Mouse (Mus musculus): Measurements from ENCODE around the gene Exo5. TPM values are rescaled to one million over a fixed set of nuclear protein-coding genes. Genes with fewer than 3 reads are reported as not detected.
A peak's percentile ranks its signal among the peaks of the same experiment; 100 is the strongest.

Exo5 gene
- polyA plus RNA-seq, 1 experiment: 4.5 TPM

- Histone ChIP-seq H3K27ac (ENCODE audit: insufficient read depth, low read length) (peak overlapping the region; percentile 43; the same call in 1 of the 2 replicates), H3K4me1 (ENCODE audit: control insufficient read depth, insufficient read depth, insufficient read length) (peaks cover 13% of the 10 kb centered on the region), H3K27me3 (ENCODE audit: control insufficient read depth, insufficient read depth, low read length) (no peaks in the 10 kb centered on the region), H3K4me3 (ENCODE audit: extremely low read depth, insufficient read depth, insufficient read length) (no peak overlapping the region), H3K36me3 (ENCODE audit: control insufficient read depth, insufficient read depth, low read length) (no peaks in the 10 kb centered on the region)
- DNase-seq (ENCODE audit: low read depth in 1 of 2, low spot score in 2 of 2): no peak
- 63% methylated on average over 4 of the region's 4 CpGs for WGBS
- TF ChIP-seq CTCF (IDR thresholded peaks at IDR 0.05; ENCODE audit: extremely low read depth, insufficient read depth, insufficient read length, insufficient replicate concordance) (no peak), POLR2A (IDR thresholded peaks at IDR 0.05; ENCODE audit: low read depth, low read length) (no peak)
Measured at GRCm38 (mm10) chr4:120953038-120953437, 28.2 kb upstream of the Exo5 start.

- DNase-seq (ENCODE audit: low read depth in 1 of 2, low spot score in 2 of 2): no peak
- peak overlapping the region; percentile 98 for H3K27ac ChIP-seq (ENCODE audit: insufficient read depth, low read length)
- 12% methylated on average over 6 of the region's 6 CpGs for WGBS
- no peak for TF ChIP-seq POLR2A (IDR thresholded peaks at IDR 0.05; ENCODE audit: low read depth, low read length)
- TF ChIP-seq CTCF (IDR thresholded peaks at IDR 0.05; ENCODE audit: extremely low read depth, insufficient read depth, insufficient read length, insufficient replicate concordance): no peak
- H3K36me3 ChIP-seq (ENCODE audit: control insufficient read depth, insufficient read depth, low read length): peaks cover under 1% of the 10 kb centered on the region; the same call in 1 of the 2 replicates
- no peaks in the 10 kb centered on the region for H3K27me3 ChIP-seq (ENCODE audit: control insufficient read depth, insufficient read depth, low read length)
- H3K4me1 ChIP-seq (ENCODE audit: control insufficient read depth, insufficient read depth, insufficient read length): peaks cover 13% of the 10 kb centered on the region
- H3K4me3 ChIP-seq (ENCODE audit: extremely low read depth, insufficient read depth, insufficient read length): peak overlapping the region; percentile 79; the same call in 1 of the 2 replicates
Measured at GRCm38 (mm10) chr4:120952163-120952562, 27.3 kb upstream of the Exo5 start.

DNA sequence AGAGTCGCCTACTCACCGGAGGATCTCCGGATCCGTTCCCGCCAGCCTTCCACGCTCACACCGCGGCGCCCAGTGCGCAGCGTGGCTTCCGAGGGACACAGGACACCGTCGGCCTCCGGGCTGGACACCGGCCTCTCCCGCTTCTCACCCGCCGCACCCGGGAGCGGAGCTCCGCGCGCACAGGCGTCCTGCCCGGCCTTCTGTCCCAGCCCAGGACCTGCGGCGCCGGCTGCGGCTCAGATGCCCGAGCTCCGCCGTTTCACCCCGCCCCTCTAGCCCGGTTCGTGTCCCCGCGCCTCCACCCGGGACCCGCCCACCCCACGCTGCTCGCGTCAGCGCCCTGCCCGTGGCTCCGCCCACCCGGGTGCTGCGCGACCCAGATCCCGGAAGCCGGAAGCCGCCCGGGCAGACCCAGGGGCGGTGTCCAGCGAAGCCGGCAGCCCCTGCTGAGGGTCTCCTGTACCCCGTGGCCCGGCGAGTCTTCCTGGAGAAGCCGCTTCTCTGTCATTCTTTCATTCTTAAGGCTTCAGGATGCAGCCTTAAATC is 26.7 kb upstream of the Exo5 start, which contains the start of gene Zfp69:
Gene Zfp69, minus strand, starts transcription at position 272 of the 546 bp plus-strand sequence.
- H3K27ac ChIP-seq (ENCODE audit: insufficient read depth, low read length): peak within 1 kb of the TSS; percentile 98
- DNase-seq (ENCODE audit: low read depth in 1 of 2, low spot score in 2 of 2): peak; percentile 79 to 91
- H3K27me3 ChIP-seq (ENCODE audit: control insufficient read depth, insufficient read depth, low read length): no peaks in the 10 kb centered on the region
- peaks cover 2% of the 10 kb centered on the region; the same call in 1 of the 2 replicates for H3K36me3 ChIP-seq (ENCODE audit: control insufficient read depth, insufficient read depth, low read length)
- peaks cover 13% of the 10 kb centered on the region for H3K4me1 ChIP-seq (ENCODE audit: control insufficient read depth, insufficient read depth, insufficient read length)
- TF ChIP-seq CTCF (IDR thresholded peaks at IDR 0.05; ENCODE audit: extremely low read depth, insufficient read depth, insufficient read length, insufficient replicate concordance) (no peak), POLR2A (IDR thresholded peaks at IDR 0.05; ENCODE audit: low read depth, low read length) (peak; percentile 95)
- peak within 1 kb of the TSS; percentile 82 for H3K4me3 ChIP-seq (ENCODE audit: extremely low read depth, insufficient read depth, insufficient read length)
- WGBS: under 1% methylated on average over 58 of the region's 60 CpGs

GRCm38 (mm10) chr4:120950763-120951427 is 26.1 kb upstream of the Exo5 start:
- Histone ChIP-seq H3K4me1 (ENCODE audit: control insufficient read depth, insufficient read depth, insufficient read length) (peaks cover 13% of the 10 kb centered on the region), H3K4me3 (ENCODE audit: extremely low read depth, insufficient read depth, insufficient read length) (peak overlapping the region; percentile 82), H3K36me3 (ENCODE audit: control insufficient read depth, insufficient read depth, low read length) (peaks cover 2% of the 10 kb centered on the region; the same call in 1 of the 2 replicates), H3K27ac (ENCODE audit: insufficient read depth, low read length) (peak overlapping the region; percentile 56; the same call in 1 of the 2 replicates), H3K27me3 (ENCODE audit: control insufficient read depth, insufficient read depth, low read length) (no peaks in the 10 kb centered on the region)
- no peak for DNase-seq (ENCODE audit: low read depth in 1 of 2, low spot score in 2 of 2)
- TF ChIP-seq CTCF (IDR thresholded peaks at IDR 0.05; ENCODE audit: extremely low read depth, insufficient read depth, insufficient read length, insufficient replicate concordance) (no peak), POLR2A (IDR thresholded peaks at IDR 0.05; ENCODE audit: low read depth, low read length) (no peak)
- WGBS: 5% methylated on average over 20 of the region's 20 CpGs

DNA sequence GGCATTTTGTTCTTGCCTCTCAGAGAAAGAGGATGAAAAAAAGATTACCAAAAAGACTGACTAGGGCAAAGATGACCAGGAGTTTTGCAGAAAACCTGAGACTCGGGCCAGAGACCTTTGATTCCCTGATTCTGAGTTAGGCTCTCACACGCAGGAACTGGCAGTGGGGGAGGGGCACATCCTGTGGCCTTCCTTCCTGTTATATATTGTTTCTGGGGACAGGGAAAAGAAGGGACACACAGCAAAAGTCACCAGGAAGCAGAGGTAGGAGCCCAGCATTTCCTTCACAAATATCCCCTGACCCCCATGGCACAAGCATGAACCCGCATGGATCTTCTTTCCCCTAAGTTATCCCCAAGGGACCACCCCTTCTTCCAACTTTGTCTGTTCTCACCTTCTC is 24.1 kb upstream of the Exo5 start:
- Histone ChIP-seq H3K4me3 (ENCODE audit: extremely low read depth, insufficient read depth, insufficient read length) (no peak overlapping the region), H3K27me3 (ENCODE audit: control insufficient read depth, insufficient read depth, low read length) (no peaks in the 10 kb centered on the region), H3K27ac (ENCODE audit: insufficient read depth, low read length) (no peak overlapping the region), H3K36me3 (ENCODE audit: control insufficient read depth, insufficient read depth, low read length) (peaks cover 2% of the 10 kb centered on the region), H3K4me1 (ENCODE audit: control insufficient read depth, insufficient read depth, insufficient read length) (peaks cover 13% of the 10 kb centered on the region)
- 43% methylated on average over 3 of the region's 3 CpGs for WGBS
- TF ChIP-seq CTCF (IDR thresholded peaks at IDR 0.05; ENCODE audit: extremely low read depth, insufficient read depth, insufficient read length, insufficient replicate concordance): no peak
- TF ChIP-seq POLR2A (IDR thresholded peaks at IDR 0.05; ENCODE audit: low read depth, low read length): no peak
- DNase-seq (ENCODE audit: low read depth in 1 of 2, low spot score in 2 of 2): no peak

DNA sequence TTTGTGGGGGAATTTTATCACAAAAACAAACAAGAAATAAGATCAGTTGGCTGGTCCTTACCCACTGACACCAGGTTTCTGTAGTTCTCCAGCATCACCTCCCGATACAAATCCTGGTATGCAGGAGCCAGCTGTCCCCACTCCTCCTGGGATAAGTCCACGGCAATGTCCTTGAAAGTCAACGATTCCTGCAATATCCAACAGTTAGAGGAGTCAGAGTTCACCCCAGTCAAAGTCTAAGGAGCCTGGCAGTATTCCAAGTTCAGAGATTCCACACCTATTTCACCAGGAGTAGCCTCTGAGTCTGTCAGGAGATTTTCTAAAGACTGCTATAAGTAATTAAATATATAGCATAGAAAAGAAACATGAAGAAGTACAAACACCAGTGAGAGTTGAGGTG is 10.2 kb upstream of the Exo5 start:
- H3K4me3 ChIP-seq (ENCODE audit: extremely low read depth, insufficient read depth, insufficient read length): no peak overlapping the region
- peaks cover 5% of the 10 kb centered on the region for H3K36me3 ChIP-seq (ENCODE audit: control insufficient read depth, insufficient read depth, low read length)
- no peak overlapping the region for H3K27ac ChIP-seq (ENCODE audit: insufficient read depth, low read length)
- no peaks in the 10 kb centered on the region for H3K27me3 ChIP-seq (ENCODE audit: control insufficient read depth, insufficient read depth, low read length)
- DNase-seq (ENCODE audit: low read depth in 1 of 2, low spot score in 2 of 2): no peak
- 90% methylated on average over 3 of the region's 3 CpGs for WGBS
- TF ChIP-seq CTCF (IDR thresholded peaks at IDR 0.05; ENCODE audit: extremely low read depth, insufficient read depth, insufficient read length, insufficient replicate concordance) (no peak), POLR2A (IDR thresholded peaks at IDR 0.05; ENCODE audit: low read depth, low read length) (no peak)
- H3K4me1 ChIP-seq (ENCODE audit: control insufficient read depth, insufficient read depth, insufficient read length): no peaks in the 10 kb centered on the region

- TF ChIP-seq CTCF (IDR thresholded peaks at IDR 0.05; ENCODE audit: extremely low read depth, insufficient read depth, insufficient read length, insufficient replicate concordance) (no peak), POLR2A (IDR thresholded peaks at IDR 0.05; ENCODE audit: low read depth, low read length) (no peak)
- DNase-seq (ENCODE audit: low read depth in 1 of 2, low spot score in 2 of 2): no peak
- Histone ChIP-seq H3K4me3 (ENCODE audit: extremely low read depth, insufficient read depth, insufficient read length) (no peak overlapping the region), H3K27me3 (ENCODE audit: control insufficient read depth, insufficient read depth, low read length) (no peaks in the 10 kb centered on the region), H3K27ac (ENCODE audit: insufficient read depth, low read length) (no peak overlapping the region), H3K4me1 (ENCODE audit: control insufficient read depth, insufficient read depth, insufficient read length) (no peaks in the 10 kb centered on the region), H3K36me3 (ENCODE audit: control insufficient read depth, insufficient read depth, low read length) (peaks cover 5% of the 10 kb centered on the region)
- WGBS: 97% methylated on average over 18 of the region's 18 CpGs
Measured at GRCm38 (mm10) chr4:120930736-120931135, 5.9 kb upstream of the Exo5 start.
